Mouse (Mus musculus): ENCODE results near the gene Immp2l. TPM values are rescaled to one million over a fixed set of nuclear protein-coding genes. Genes with fewer than 3 reads are reported as not detected.

The Immp2l gene
- polyA plus RNA-seq, 1 experiment, result 129 TPM

- no peaks in the 10 kb centered on the region for H3K4me1 ChIP-seq (ENCODE audit: control insufficient read depth, insufficient read depth, insufficient read length, low read length)
Observed at GRCm38 (mm10) chr12:41185509-41185908, 161.6 kb downstream of the Immp2l start.

GRCm38 (mm10) chr12:41192829-41193228 lies 168.9 kb downstream of the Immp2l start:
- Histone ChIP-seq H3K27ac (replicated peaks; ENCODE audit: low read depth, low read length) (no peak overlapping the region), H3K4me3 (ENCODE audit: insufficient read depth, low read depth, low read length) (no peak overlapping the region), H3K4me1 (ENCODE audit: control insufficient read depth, insufficient read depth, insufficient read length, low read length) (no peaks in the 10 kb centered on the region)

More at GRCm38 (mm10) chr12:41185509-41185908, 161.6 kb downstream of the Immp2l start:
- Histone ChIP-seq H3K4me3 (ENCODE audit: insufficient read depth, low read depth, low read length) (no peak overlapping the region), H3K27ac (replicated peaks; ENCODE audit: low read depth, low read length) (no peak overlapping the region)

DNA sequence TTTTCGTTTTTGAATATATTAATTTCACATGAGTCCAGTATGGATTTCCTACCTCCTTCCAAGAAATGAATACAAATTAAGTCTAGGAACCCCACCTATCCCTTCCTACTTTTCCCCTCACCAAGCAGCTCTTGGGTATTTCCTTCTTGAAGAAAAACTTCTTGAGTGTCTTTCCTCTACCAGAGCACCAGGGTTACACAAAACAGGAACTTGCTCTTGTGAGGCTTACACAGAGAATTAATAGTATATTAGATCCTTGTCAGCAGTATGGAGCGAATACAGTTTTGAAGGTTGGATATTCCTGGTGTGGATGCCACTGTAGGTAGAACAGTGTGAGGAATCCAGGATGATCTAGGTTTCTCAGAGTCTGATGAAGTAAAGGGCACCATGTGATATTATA lies 172.5 kb downstream of the Immp2l start:
- H3K4me1 ChIP-seq (ENCODE audit: control insufficient read depth, insufficient read depth, insufficient read length, low read length), result no peaks in the 10 kb centered on the region
- H3K4me3 ChIP-seq (ENCODE audit: insufficient read depth, low read depth, low read length), result no peak overlapping the region
- H3K27ac ChIP-seq (replicated peaks; ENCODE audit: low read depth, low read length), result no peak overlapping the region

DNA sequence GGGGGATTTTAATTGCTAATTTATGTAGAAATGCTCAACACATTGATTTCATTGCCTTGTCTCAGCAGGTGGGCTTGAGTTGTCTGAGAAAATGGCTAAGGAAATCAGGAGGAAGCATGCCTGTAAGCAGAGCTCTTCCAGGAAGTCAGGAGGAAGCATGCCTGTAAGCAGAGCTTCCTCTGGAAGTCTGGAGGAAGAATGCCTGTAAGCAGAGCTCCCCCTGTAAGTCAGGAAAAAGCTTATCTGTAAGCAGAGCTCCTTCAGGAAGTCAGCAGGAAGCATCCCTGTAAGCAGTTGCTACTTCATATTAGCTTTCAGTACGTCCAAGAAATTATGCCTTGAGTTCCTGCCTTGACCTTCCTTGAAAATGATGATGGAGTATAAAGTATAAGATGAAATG lies 191.3 kb downstream of the Immp2l start:
- H3K4me3 ChIP-seq (ENCODE audit: insufficient read depth, low read depth, low read length), result no peak overlapping the region
- no peaks in the 10 kb centered on the region for H3K4me1 ChIP-seq (ENCODE audit: control insufficient read depth, insufficient read depth, insufficient read length, low read length)
- H3K27ac ChIP-seq (replicated peaks; ENCODE audit: low read depth, low read length), result no peak overlapping the region

DNA sequence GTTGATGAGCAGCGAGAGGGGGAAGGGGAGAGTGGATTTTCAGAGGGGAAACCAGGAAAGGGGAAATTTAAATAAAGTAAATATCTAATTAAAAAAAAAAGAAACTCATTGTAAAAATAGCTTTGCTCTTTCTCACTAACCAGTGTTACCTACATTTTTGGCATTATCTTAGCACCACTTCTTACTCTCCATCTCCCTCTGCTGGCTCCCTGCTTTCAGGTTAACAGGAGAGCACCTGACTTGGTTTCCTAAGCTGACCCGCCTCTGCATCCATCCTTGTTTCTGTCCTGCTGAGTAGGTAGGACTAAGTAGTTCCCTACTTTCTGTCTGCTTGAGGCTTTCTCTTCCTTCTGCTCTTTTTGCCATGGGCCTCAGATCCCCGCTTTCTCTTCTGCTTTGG lies 198.0 kb downstream of the Immp2l start:
- H3K4me3 ChIP-seq (ENCODE audit: insufficient read depth, low read depth, low read length), result no peak overlapping the region
- H3K27ac ChIP-seq (replicated peaks; ENCODE audit: low read depth, low read length), result no peak overlapping the region
- H3K4me1 ChIP-seq (ENCODE audit: control insufficient read depth, insufficient read depth, insufficient read length, low read length), result peaks cover 2% of the 10 kb centered on the region; the same call in 1 of the 2 replicates

DNA sequence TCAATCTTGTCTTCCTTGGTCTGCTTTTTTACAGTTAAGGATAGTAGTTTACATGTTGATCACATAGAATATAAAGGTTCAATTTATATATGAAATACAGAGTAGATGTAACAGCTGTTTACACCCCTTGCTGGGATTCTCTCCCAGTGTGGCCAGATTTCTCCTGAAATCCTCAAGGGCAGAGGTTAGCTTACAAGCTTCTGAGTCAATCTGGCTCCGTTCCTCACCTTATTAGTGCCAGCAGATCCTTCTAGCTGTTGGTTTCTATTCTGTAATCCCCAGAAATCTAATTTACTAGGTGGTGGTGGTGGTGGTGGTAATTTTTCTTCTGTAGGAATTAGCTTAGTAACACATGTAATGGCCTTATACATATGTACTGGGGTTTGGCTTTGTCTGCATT lies 199.8 kb downstream of the Immp2l start:
- Histone ChIP-seq H3K4me1 (ENCODE audit: control insufficient read depth, insufficient read depth, insufficient read length, low read length) (peaks cover 2% of the 10 kb centered on the region; the same call in 1 of the 2 replicates), H3K27ac (replicated peaks; ENCODE audit: low read depth, low read length) (no peak overlapping the region), H3K4me3 (ENCODE audit: insufficient read depth, low read depth, low read length) (no peak overlapping the region)

- H3K27ac ChIP-seq (replicated peaks; ENCODE audit: low read depth, low read length), result no peak overlapping the region
- peaks cover 2% of the 10 kb centered on the region; the same call in 1 of the 2 replicates for H3K4me1 ChIP-seq (ENCODE audit: control insufficient read depth, insufficient read depth, insufficient read length, low read length)
- no peak overlapping the region for H3K4me3 ChIP-seq (ENCODE audit: insufficient read depth, low read depth, low read length)
Observed at GRCm38 (mm10) chr12:41224538-41224937, 200.6 kb downstream of the Immp2l start.

DNA sequence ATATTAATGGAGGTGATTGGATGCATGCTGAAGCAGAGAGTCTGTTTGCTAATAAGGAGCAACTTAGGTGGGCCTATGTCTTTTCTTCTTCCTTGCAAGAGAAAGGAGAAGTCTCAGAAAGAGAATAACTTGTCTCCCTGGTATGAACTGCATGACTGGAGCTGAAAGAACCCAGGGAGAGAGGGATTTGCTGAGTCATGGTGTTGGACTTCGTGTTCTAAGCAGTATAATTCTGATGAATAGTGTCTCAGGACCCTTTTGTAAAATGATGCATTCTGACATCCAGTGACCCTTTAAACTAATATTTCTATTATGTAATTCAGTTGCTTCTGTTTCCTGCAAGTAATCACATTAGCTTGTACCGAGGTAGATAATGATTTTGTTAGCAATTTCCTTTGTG lies 208.1 kb downstream of the Immp2l start:
- H3K4me3 ChIP-seq (ENCODE audit: insufficient read depth, low read depth, low read length), result no peak overlapping the region
- H3K27ac ChIP-seq (replicated peaks; ENCODE audit: low read depth, low read length), result no peak overlapping the region
- no peaks in the 10 kb centered on the region for H3K4me1 ChIP-seq (ENCODE audit: control insufficient read depth, insufficient read depth, insufficient read length, low read length)

- H3K4me3 ChIP-seq (ENCODE audit: insufficient read depth, low read depth, low read length), result no peak overlapping the region
- no peak overlapping the region for H3K27ac ChIP-seq (replicated peaks; ENCODE audit: low read depth, low read length)
- no peaks in the 10 kb centered on the region for H3K4me1 ChIP-seq (ENCODE audit: control insufficient read depth, insufficient read depth, insufficient read length, low read length)
Observed at GRCm38 (mm10) chr12:41237880-41238279, 214.0 kb downstream of the Immp2l start.

- H3K27ac ChIP-seq (replicated peaks; ENCODE audit: low read depth, low read length), result no peak overlapping the region
- no peaks in the 10 kb centered on the region for H3K4me1 ChIP-seq (ENCODE audit: control insufficient read depth, insufficient read depth, insufficient read length, low read length)
- H3K4me3 ChIP-seq (ENCODE audit: insufficient read depth, low read depth, low read length), result no peak overlapping the region
Observed at GRCm38 (mm10) chr12:41241221-41241620, 217.3 kb downstream of the Immp2l start.

DNA sequence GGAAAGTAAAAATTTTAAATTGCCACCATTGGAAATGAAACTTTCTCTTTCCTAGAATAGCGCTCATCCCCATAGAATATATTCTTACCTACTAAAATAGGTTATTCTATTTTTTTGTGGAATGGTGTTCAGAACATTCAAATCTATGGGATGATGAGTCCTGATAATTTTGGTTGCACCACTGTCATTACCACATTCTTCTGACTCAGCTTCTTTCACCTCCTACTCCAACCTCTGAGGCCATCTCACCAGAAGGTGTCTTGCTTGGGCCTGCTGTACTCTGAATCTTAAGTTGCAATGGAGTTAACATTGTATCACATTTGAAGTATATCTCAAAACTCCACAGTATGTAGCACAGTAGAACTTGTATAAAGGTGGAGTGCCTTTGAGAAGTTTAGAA lies 224.4 kb downstream of the Immp2l start:
- Histone ChIP-seq H3K4me3 (ENCODE audit: insufficient read depth, low read depth, low read length) (no peak overlapping the region), H3K27ac (replicated peaks; ENCODE audit: low read depth, low read length) (no peak overlapping the region), H3K4me1 (ENCODE audit: control insufficient read depth, insufficient read depth, insufficient read length, low read length) (no peaks in the 10 kb centered on the region)

DNA sequence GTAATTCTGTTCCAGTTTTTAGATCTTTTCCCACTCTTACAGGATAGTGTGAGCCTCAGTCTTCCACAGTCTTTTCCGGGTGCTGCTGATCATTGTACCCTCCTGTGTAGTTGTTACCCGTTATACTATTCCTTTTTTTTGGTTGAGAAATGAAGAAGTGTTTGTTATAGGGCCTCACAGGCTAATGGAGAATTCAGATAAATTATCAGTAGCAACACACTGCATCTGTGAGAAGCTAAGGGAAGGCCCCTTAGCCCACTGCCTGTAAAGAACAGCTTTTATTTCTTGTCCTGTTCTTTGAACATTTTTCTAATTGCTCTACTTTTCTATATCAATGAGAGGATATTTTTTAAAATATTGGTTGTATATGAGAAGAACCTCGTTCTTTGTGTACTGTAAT lies 226.2 kb downstream of the Immp2l start:
- H3K4me1 ChIP-seq (ENCODE audit: control insufficient read depth, insufficient read depth, insufficient read length, low read length), result no peaks in the 10 kb centered on the region
- H3K4me3 ChIP-seq (ENCODE audit: insufficient read depth, low read depth, low read length), result no peak overlapping the region

GRCm38 (mm10) chr12:41257905-41258304 lies 234.0 kb downstream of the Immp2l start:
- Histone ChIP-seq H3K4me3 (ENCODE audit: insufficient read depth, low read depth, low read length) (no peak overlapping the region), H3K4me1 (ENCODE audit: control insufficient read depth, insufficient read depth, insufficient read length, low read length) (no peaks in the 10 kb centered on the region), H3K27ac (replicated peaks; ENCODE audit: low read depth, low read length) (no peak overlapping the region)

More for the DNA sequence above, 226.2 kb downstream of the Immp2l start:
- no peak overlapping the region for H3K27ac ChIP-seq (replicated peaks; ENCODE audit: low read depth, low read length)

- no peak overlapping the region for H3K4me3 ChIP-seq (ENCODE audit: insufficient read depth, low read depth, low read length)
- H3K4me1 ChIP-seq (ENCODE audit: control insufficient read depth, insufficient read depth, insufficient read length, low read length), result no peaks in the 10 kb centered on the region
- no peak overlapping the region for H3K27ac ChIP-seq (replicated peaks; ENCODE audit: low read depth, low read length)
Observed at GRCm38 (mm10) chr12:41259608-41260007, 235.7 kb downstream of the Immp2l start.

DNA sequence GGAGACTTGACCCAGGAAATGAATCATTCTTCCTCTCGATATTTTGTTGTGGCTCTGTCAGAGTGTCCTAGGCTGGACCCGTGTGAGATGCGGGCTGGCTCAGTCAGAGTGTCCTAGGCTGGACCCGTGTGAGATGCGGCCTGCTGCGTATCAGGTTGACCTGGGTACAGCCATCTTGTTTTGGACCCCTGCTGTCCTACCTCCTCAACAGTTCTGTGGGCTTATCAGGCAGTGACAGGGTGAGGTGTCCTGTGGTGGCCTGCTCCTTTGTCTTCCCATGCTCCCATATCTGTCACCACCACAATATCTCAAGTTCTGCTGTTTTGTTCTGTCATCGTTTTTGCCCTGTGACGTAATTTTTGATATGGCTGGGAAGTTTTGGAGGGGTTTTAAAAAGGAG lies 250.2 kb downstream of the Immp2l start:
- Histone ChIP-seq H3K4me3 (ENCODE audit: insufficient read depth, low read depth, low read length) (no peak overlapping the region), H3K27ac (replicated peaks; ENCODE audit: low read depth, low read length) (no peak overlapping the region), H3K4me1 (ENCODE audit: control insufficient read depth, insufficient read depth, insufficient read length, low read length) (no peaks in the 10 kb centered on the region)

- H3K4me1 ChIP-seq (ENCODE audit: control insufficient read depth, insufficient read depth, insufficient read length, low read length), result no peaks in the 10 kb centered on the region
- H3K27ac ChIP-seq (replicated peaks; ENCODE audit: low read depth, low read length), result no peak overlapping the region
- no peak overlapping the region for H3K4me3 ChIP-seq (ENCODE audit: insufficient read depth, low read depth, low read length)
Observed at GRCm38 (mm10) chr12:41275361-41275760, 251.5 kb downstream of the Immp2l start.

DNA sequence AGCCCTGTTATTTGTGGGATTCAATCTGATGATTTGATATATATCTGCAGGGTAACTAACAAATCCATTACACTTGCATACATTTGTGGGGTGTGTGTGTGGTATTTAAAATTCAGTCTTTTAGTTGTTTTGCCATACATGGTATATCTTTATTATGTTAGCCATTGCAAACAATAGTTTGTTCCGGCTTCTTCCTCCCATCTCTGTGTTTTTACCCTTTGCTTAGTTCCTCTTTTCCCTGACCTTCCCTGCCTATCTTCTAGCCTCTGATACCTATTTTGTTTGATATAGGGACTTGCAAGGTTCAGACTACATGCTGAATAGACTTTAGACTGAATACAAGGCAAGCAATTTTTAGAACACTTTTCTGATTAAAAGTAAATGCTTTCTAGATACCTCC lies 254.0 kb downstream of the Immp2l start:
- Histone ChIP-seq H3K4me1 (ENCODE audit: control insufficient read depth, insufficient read depth, insufficient read length, low read length) (no peaks in the 10 kb centered on the region), H3K27ac (replicated peaks; ENCODE audit: low read depth, low read length) (no peak overlapping the region), H3K4me3 (ENCODE audit: insufficient read depth, low read depth, low read length) (no peak overlapping the region)

All from brown adipose tissue, adult 24 weeks (tissue).